Comparison of ENCODE assay signal across 16 mouse cellular contexts in the genomic region with DNA sequence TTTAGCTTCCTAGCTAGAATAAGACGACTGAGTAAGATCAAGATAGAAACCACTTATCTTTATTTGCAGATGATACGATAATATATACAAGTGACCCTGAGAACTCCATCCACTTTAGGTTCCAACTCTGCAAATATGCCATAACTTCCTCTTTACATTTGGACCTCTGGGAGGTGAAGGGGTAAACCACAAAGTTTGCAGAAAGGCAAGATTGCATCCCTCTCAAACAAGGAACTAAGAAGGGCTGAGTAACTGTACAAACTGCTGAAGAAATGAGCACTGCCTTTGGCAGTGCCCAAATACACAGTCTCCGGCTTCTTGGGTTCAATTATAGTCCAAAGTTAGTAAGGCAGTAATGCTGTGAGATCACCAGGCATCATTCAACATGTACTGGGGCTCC. TPM values are rescaled to one million over a fixed set of nuclear protein-coding genes. Genes with fewer than 3 reads are reported as not detected.
DNase-seq lines count a peak whose midpoint lies in the region; ATAC-seq lines count a peak whose summit lies in the region.
"Had no signal": no experiment of that assay in that cellular context is flagged by ENCODE, and none has a peak within 500 bp of the region (broad histone marks: within the 10 kb centered on the region; RNA-seq: fewer than 3 reads in every experiment).

No protein-coding gene starts in this region.

- peak; percentile 4 for DNase-seq in urinary bladder, postnatal 14 days (ENCODE audit: low spot score)
- no peak for DNase-seq in urinary bladder, postnatal 10 days (ENCODE audit: low spot score)
- no peak for DNase-seq in left cerebral cortex, adult 11 months (ENCODE audit: low spot score)
- no peak for DNase-seq in natural killer cell, adult 2 months (ENCODE audit: low spot score in 2 of 2)
- DNase-seq in kidney, postnatal 14 days: no peak
- DNase-seq: adrenal gland, postnatal 10 days; cerebellum, adult 11 months; cerebellum, adult 9-11 months; forebrain, postnatal 0 days; gastrocnemius, postnatal 14 days; heart, adult 18-20 months; heart, postnatal 10 days had no signal

- ATAC-seq in common myeloid progenitor, adult 5-6 weeks (replicated peaks; ENCODE audit: low read depth, poor library complexity, severe bottlenecking): peak; percentile 98
- peak; percentile 76 for ATAC-seq in monocyte, adult 5-6 weeks (replicated peaks; ENCODE audit: insufficient number of reproducible peaks, low FRiP score, low TSS enrichment, poor library complexity, severe bottlenecking)
- ATAC-seq: forebrain, postnatal 0 days; intestine, postnatal 0 days; midbrain, embryonic 16.5 days had no signal

RNA-seq across cellular contexts. Expression of a gene that starts 31.3 kb away (rescaled TPM):
- 0.39 and 3.8 TPM in 2 replicates for total RNA-seq in common myeloid progenitor, adult 5-6 weeks (2017)
- 8.3 to 10.5 TPM (median 9.2 TPM) in 3 replicates for total RNA-seq in monocyte, adult 5-6 weeks (2017)

RNA-seq across cellular contexts. Expression of a gene that starts 58.5 kb away (rescaled TPM):
- total RNA-seq in common myeloid progenitor, adult 5-6 weeks (2017): 37.0 and 81.3 TPM in 2 replicates
- total RNA-seq in monocyte, adult 5-6 weeks (2017): 7.3 to 12.3 TPM (median 9.9 TPM) in 3 replicates
